In genomic region chr17:24307500-24307899, GRCm38 (mm10) we compare ENCODE assay signal across 9 mouse cellular contexts. TPM values are rescaled to one million over a fixed set of nuclear protein-coding genes. Genes with fewer than 3 reads are reported as not detected.
DNase-seq lines count a peak whose midpoint lies in the region; ATAC-seq lines count a peak whose summit lies in the region.
"Had no signal": no experiment of that assay in that cellular context is flagged by ENCODE, and none has a peak within 500 bp of the region (broad histone marks: within the 10 kb centered on the region; RNA-seq: fewer than 3 reads in every experiment).

No protein-coding gene starts in this region.

- H3K4me1 ChIP-seq in forebrain, embryonic 16.5 days (replicated peaks; ENCODE audit: control insufficient read depth, insufficient read depth, low read length): no peaks in the 10 kb centered on the region

- H3K27ac ChIP-seq in forebrain, embryonic 16.5 days (ENCODE audit: low read length): no peak overlapping the region

- H3K36me3 ChIP-seq in forebrain, embryonic 16.5 days (ENCODE audit: control insufficient read depth, insufficient read depth): no peaks in the 10 kb centered on the region

- H3K9ac ChIP-seq in forebrain, embryonic 16.5 days (replicated peaks; ENCODE audit: low read depth, low read length): no peak overlapping the region

- H3K4me2 ChIP-seq in forebrain, embryonic 16.5 days (ENCODE audit: low read length): no peak overlapping the region

- H3K9me3 ChIP-seq in forebrain, embryonic 16.5 days (ENCODE audit: control insufficient read depth, low read length): no peaks in the 10 kb centered on the region

- H3K27me3 ChIP-seq in forebrain, embryonic 16.5 days (replicated peaks; ENCODE audit: control insufficient read depth, insufficient read depth, low read length): no peaks in the 10 kb centered on the region

- DNase-seq in embryo, embryonic 10 days (ENCODE audit: low spot score): peak; percentile 36
- DNase-seq in embryo, embryonic 9.5 days (ENCODE audit: extremely low spot score): no peak
- peak; percentile 3 for DNase-seq in ovary, postnatal 14 days (ENCODE audit: low spot score)
- no peak for DNase-seq in ovary, adult 18-20 months (ENCODE audit: low spot score)
- peak; percentile 74 for DNase-seq in brain, adult 2 months (ENCODE audit: low read depth, low spot score)
- peak; percentile 32 for DNase-seq in lung, postnatal 25 days (ENCODE audit: low spot score)

- WGBS in forebrain, embryonic 16.5 days: 49% methylated on average over 4 of the region's 4 CpGs

- peak; percentile 62 for ATAC-seq in granulocyte monocyte progenitor cell, adult 5-6 weeks (replicated peaks; ENCODE audit: poor library complexity, severe bottlenecking)
- no peak for ATAC-seq in forebrain, embryonic 16.5 days

- H3K4me3 ChIP-seq in forebrain, embryonic 16.5 days (replicated peaks; ENCODE audit: low read length): no peak overlapping the region
- H3K4me3 ChIP-seq: myocyte had no signal

RNA-seq across cellular contexts. Expression of gene Abca17, which starts 43.4 kb away (rescaled TPM):
- total RNA-seq in granulocyte monocyte progenitor cell, adult 5-6 weeks (2014; fragmentation: Nextera tagmentation): not detected in 2 replicates
- not detected in 2 replicates for total RNA-seq in granulocyte monocyte progenitor cell, adult 5-6 weeks (2017)
- polyA plus RNA-seq in forebrain, embryonic 16.5 days (2015; fragmentation: Nextera tagmentation; extraction: Ambion mirVana): 0.47 and 0.97 TPM in 2 replicates
- polyA plus RNA-seq: myocyte had no signal

RNA-seq across cellular contexts. Expression of gene Abca3, which starts 44.2 kb away (rescaled TPM):
- total RNA-seq in granulocyte monocyte progenitor cell, adult 5-6 weeks (2014; fragmentation: Nextera tagmentation): 21.8 and 26.5 TPM in 2 replicates
- total RNA-seq in granulocyte monocyte progenitor cell, adult 5-6 weeks (2017): 9.4 and 10.0 TPM in 2 replicates
- 23.9 and 29.6 TPM in 2 replicates for polyA plus RNA-seq in forebrain, embryonic 16.5 days (2015; fragmentation: Nextera tagmentation; extraction: Ambion mirVana)

RNA-seq across cellular contexts. Expression of gene Ccnf, which starts 56.2 kb away (rescaled TPM):
- 6.1 and 18.3 TPM in 2 replicates for total RNA-seq in granulocyte monocyte progenitor cell, adult 5-6 weeks (2014; fragmentation: Nextera tagmentation)
- total RNA-seq in granulocyte monocyte progenitor cell, adult 5-6 weeks (2017): 22.7 and 24.1 TPM in 2 replicates
- 26.0 and 32.0 TPM in 2 replicates for polyA plus RNA-seq in forebrain, embryonic 16.5 days (2015; fragmentation: Nextera tagmentation; extraction: Ambion mirVana)

Comparison
In these comparisons a context has a peak if more than half of its experiments do, and no peak if none do; other contexts are left out.
1. DNase-seq: peak in embryo, embryonic 10 days (single experiment), ovary, postnatal 14 days (single experiment), brain, adult 2 months (single experiment) and lung, postnatal 25 days (single experiment); none in embryo, embryonic 9.5 days (single experiment) and ovary, adult 18-20 months (single experiment).